Mouse (Mus musculus) stomach, postnatal 0 days (tissue): ENCODE measurements around the gene Lcn2.

Experiments
- CTCF ChIP-seq: IDR thresholded peaks from 2 replicates; pipeline ENCODE4 v1.5.1; 2016; ENCODE audit warnings: antibody characterized with exemption, low read depth, mild to moderate bottlenecking, moderate library complexity
- EP300 ChIP-seq: optimal IDR thresholded peaks from 2 replicates; pipeline ENCODE3; 2016; ENCODE audit warnings: antibody characterized with exemption

DNA sequence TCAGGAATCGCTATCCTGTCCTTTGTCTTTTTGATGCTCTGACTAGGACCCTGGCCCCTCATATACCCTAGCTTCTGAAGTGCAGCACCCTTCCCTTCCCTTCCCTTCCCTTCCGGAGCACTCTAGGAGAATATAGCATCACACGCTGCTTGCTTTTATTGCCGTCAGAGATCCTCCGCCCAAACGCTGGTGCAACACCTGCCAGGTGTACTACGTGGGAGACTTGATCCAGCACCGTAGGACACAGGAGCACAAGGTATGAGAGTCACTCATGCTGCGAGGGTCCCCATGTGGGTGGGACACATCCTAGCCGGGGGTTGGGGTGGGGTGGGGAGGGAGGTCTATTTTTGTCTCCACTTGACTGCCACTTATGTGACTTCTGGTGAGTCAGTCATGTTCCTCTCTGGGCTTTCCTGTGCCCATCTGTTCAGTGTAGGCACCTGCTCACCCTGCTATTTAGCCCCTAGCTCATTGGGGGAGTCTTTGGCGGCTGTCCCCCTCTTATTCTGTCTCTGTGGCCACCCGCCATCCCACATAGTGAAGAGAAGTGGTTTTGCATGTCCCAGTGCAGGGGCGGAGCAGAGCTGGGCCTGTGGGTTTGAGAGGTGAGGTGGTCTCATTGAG, 12.6 kb downstream of the Lcn2 start:
- TF ChIP-seq CTCF (no peak), EP300 (no peak)
